Mouse (Mus musculus) frontal cortex, postnatal 25 days (tissue): ENCODE measurements at regions not wholly inside any gene's neighbourhood (a gene's known extent, or its start where the extent isn't known, plus 50 kb on each side); places are given as distances from the start of the nearest gene placed in this dataset.

Experiments
- DNase-seq, 2 experiments: peaks; one replicate each; pipeline ENCODE4 v3.0.0; 2022; ENCODE audit warnings: low spot score in 2 of 2

DNA sequence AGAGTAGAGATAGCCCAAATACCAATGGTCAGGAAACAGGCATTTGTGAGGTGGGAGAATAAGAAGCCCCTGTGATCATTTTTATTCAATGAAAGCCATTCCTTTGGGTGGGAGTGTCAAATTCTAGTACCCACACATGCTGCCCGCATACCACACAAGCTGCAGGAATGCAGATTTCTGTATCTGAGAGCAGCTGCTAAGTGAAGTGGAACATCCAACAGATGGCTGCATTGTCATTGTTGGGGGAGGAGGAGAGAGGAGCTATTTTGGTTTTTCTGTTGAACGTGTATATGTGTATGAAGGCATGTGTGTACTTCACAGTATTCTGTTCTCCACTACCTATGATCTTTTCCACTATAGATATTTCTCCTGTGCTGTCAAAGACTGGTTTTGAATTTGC is 392.3 kb upstream of the Mef2c start:
- peak in 1 of 2 experiments; percentile 32 for DNase-seq

GRCm38 (mm10) chr13:83112323-83112722 is 391.5 kb upstream of the Mef2c start:
- DNase-seq, result no peak

DNA sequence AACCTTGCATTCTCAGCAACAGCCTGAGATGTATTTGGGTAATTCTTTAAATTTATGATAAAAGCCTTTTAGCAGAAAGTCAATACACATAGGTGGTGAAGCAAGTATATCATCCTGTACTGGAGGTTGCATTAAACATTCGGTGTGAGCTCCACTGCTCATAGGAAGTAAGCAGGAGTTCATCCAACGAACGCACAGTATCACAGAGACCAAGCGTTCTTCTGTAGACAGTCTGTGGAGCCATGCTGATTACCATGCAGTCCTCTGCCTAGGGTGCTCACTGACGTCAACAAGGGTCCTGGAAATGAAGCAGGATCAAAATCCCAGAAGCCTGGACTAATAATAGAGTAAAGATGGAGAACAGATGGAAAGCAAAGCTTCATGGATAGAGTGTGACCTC is 391.1 kb upstream of the Mef2c start:
- DNase-seq, result no peak

DNA sequence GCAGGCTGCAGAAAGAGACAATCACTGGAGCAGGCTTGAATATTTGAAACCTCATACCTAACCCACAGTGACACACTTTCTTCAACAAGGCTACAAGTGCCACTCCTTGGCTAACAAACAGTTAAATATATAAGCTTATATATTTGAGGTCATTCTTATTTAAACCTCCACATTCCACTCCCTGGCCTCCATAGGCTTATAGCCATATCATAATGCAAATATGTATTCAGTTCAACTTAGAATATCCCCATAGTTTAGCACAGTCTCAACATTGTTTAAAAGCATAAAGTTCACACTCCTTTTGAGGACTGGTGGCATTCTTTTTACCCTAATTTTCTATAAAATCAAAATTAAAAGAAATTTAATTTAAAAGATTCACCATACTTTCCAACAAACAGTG is 390.0 kb upstream of the Mef2c start:
- no peak for DNase-seq

- DNase-seq, result no peak
These were observed 389.4 kb upstream of the Mef2c start for GRCm38 (mm10) chr13:83114401-83114800.

GRCm38 (mm10) chr13:83115691-83116090 is 388.1 kb upstream of the Mef2c start:
- no peak for DNase-seq

- DNase-seq, result no peak
These were observed 383.5 kb upstream of the Mef2c start for GRCm38 (mm10) chr13:83120343-83120742.

GRCm38 (mm10) chr13:83123596-83123995 is 380.2 kb upstream of the Mef2c start:
- no peak for DNase-seq

DNA sequence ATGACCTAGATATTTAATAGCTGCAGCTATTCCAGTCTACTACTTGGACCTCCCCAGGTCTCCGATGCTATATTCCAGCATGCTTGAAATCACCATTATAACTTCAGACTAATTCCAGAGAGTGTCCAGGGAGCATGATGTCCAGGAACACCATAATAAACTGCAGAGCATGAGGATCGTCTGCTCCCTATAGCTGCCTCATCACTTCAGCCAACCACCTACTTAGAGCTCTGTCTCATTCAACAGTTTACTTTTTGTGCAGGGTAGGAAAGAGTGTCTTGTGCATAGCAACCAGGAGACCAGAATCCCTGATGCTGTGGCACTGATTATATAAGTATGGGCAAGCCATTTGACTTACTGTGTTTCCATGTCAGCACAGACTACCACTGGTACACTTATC is 379.2 kb upstream of the Mef2c start:
- no peak for DNase-seq

GRCm38 (mm10) chr13:83126438-83126837 is 377.4 kb upstream of the Mef2c start:
- no peak for DNase-seq

DNA sequence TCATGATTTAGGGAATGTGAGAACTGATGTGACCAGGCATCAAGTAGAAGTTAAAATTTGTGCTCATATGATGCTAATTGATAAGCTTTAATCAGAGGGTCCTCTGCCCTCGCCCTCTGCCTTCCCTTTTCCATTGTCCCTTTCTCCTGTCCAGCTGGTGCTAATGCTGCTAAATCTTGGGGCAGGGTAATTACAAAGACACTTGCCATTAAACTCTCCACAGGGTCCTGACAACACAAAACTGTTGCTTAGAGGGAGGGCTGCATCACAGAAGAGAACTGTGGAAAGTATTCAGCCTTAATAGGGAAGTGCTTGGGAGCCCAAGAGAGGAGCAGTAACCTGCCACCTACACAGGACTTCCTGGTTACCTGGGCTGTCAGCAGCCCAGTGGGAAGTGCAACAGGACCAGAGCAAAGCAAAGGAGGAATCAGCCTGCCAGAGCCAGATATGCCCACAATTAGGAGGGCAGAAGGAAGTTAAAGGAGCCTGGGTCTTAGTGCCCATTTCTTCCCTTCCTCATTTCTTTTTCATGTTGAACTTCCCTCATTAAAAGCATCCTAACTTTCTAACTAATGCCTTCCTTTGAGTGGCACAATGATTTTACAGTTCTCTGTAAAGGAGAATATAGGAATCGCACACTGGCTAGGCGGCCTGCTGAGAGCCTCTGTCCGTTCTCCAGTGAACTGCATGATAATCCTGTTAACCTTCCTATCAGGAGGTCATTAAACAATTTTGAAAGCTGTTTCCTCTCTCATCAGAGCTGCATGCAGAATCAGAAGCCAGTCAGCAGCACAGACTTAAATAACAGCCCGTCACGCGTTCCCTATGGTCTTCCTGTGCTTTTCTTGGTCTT is 372.5 kb upstream of the Mef2c start:
- no peak for DNase-seq

- no peak for DNase-seq
These were observed 371.9 kb upstream of the Mef2c start for GRCm38 (mm10) chr13:83131982-83132354.

GRCm38 (mm10) chr13:83132671-83133638 is 370.9 kb upstream of the Mef2c start:
- DNase-seq, result no peak

DNA sequence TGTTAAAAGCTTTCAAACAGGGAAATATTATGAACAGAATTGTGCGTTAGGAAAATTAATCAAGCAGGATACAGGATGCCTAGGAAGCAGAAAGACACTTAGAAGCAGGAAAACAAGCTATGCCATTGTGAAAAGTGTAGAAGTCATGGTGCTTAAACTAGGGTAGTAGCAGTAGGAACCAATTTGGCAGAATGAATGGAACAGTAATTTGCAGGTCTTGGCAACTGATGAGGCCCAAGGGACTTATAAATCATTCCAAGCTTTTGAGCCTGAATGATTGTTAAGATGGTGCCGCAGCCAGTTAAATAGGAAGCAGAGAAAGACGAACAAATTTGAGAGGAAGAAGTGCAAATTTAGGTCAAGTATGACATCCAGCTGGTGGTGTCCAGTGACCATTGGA is 360.5 kb upstream of the Mef2c start:
- DNase-seq, result no peak

GRCm38 (mm10) chr13:83154626-83155124 is 349.2 kb upstream of the Mef2c start:
- DNase-seq, result no peak

DNA sequence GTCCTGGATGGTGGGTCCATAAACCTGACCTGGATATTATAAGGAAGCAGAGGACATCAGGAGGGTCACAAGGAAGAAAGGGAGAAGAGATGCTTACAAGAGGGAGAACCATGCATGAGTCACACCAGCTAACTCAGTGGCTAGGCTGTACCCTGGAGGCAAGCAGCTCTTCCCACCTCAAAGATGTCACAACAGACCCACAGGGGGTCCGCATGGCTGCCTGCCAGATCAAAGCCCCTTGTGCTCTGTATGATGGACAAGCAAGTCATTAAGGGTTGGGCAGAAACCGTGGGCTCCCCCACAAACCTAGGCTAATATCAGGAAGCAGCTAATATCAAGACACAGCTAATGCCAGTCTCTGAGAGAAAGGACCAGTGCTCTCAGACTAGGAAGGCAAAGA is 343.9 kb upstream of the Mef2c start:
- no peak for DNase-seq

GRCm38 (mm10) chr13:83162761-83163160 is 341.1 kb upstream of the Mef2c start:
- DNase-seq, result no peak

GRCm38 (mm10) chr13:83175086-83175485 is 328.7 kb upstream of the Mef2c start:
- DNase-seq, result no peak

DNA sequence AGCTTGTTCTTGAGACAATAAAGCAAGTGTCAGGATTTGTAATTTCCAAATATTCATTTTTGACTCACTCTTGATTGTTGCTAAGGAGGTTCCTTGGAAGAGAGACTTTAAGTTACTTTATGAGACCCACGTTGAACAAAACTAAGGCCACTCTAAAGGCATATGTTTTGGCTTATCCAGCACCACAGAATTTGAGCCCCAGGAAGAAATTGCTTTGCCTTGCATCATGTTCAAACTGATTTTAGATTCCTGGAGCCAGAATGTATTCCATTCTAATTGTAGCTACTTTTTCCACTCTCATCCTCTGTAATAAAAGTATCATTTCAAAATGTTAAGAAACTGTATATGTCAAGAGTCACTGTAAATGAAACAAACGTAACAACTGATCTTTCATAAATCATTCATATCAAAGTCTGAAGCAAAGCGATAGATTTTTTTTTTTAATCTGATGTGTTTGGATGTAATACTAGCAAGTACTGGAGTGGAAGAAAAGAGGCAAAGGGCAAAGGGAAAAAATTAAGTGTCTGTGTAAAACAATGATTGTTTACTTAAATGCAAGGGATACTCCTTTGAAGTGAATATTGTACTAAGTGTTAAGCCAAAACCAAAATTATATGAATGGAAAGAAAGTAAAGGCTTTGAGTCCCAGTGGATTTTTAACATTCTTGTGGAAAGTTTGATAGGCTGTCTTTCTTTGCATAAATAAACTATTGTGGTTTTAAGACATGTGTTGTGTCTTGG is 301.7 kb upstream of the Mef2c start:
- DNase-seq, result no peak

GRCm38 (mm10) chr13:83206622-83207021 is 297.2 kb upstream of the Mef2c start:
- DNase-seq, result no peak

DNA sequence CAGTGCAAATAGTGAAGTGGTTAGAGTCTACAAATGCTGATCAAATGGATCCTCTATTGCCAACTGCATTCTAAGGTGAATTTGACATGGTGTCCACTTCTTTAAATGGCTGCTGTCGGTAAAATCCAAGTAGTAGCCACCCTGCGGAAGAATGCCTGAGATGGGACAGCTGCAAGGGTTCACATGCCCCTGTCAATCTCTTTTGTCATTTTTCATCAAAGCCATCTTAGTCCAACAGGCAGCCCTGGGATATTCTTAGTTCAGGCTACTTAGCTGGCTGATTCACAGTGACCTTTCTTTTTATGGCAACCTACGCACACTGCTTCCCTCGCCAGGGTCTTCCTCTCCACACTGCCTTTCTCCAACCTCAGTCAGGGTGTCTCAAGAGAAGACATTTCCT is 296.3 kb upstream of the Mef2c start:
- no peak for DNase-seq

DNA sequence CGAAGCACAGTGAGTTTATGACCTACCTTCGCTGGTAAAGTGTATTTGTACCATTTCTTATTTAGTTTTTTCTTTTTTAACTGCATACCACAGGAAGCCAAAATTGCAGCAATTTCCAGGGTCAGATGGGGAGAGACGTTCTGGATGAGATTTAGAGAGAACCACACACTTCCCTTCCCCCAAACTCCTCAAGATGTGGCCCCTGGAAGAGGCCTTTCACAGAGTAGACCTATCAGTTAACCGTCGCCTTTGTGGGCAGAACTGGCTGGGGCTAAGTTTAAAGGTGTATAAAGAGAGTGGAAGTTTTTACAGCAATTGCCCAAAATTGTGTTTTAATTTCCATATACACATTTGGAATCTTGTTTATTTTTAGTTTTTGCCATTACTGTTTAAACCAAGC is 295.7 kb upstream of the Mef2c start:
- no peak for DNase-seq
